Mouse (Mus musculus): Measurements from ENCODE around the gene Magi2. TPM values are rescaled to one million over a fixed set of nuclear protein-coding genes. Genes with fewer than 3 reads are reported as not detected.

Magi2 gene
- polyA plus RNA-seq, 1 experiment from 2014 or later = 8.4 TPM

DNA sequence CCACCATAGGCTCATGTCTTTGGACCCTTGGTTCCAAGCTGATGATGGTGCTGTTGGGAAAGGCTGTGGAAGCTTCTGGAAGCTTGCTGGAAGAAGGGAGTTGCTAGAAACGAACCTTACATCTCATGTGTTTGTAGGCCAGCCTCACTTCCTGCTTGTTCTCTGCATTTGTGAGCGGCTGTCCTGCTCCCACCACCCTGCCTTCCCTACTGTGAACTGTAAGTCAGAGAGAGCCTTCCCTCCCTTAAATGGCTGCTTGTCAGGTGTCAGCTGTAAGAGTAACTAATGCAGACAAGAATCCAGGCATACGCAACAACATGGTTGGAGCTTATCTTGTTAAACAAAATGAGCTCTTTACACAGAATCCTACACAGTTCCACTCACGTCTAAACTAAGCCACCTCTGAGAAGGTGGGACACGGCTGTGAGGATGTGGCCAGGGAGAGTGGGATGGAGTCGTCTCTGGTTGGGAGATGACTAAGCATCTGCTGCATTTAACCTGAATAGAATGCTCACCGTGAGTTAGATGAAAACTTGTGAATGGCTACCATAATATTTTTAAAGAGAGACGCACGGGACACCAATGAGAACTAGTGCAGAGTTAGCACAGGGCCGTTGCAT lies 1442.0 kb downstream of the Magi2 start:
- 92% methylated on average over 10 of the region's 10 CpGs for WGBS
- Histone ChIP-seq H3K4me2 (ENCODE audit: low read length) (no peak overlapping the region), H3K36me3 (ENCODE audit: control insufficient read depth, insufficient read depth, low read length) (no peaks in the 10 kb centered on the region), H3K27me3 (replicated peaks; ENCODE audit: control insufficient read depth, insufficient read depth, low read length) (no peaks in the 10 kb centered on the region), H3K9ac (ENCODE audit: low read length) (no peak overlapping the region), H3K27ac (ENCODE audit: low read depth, low read length) (no peak overlapping the region), H3K4me3 (ENCODE audit: low read depth, low read length) (no peak overlapping the region), H3K9me3 (replicated peaks; ENCODE audit: control insufficient read depth, low read length) (no peaks in the 10 kb centered on the region), H3K4me1 (ENCODE audit: control insufficient read depth, insufficient read depth, low read length) (no peaks in the 10 kb centered on the region)
- ATAC-seq (no peak), DNase-seq (ENCODE audit: low spot score) (no peak)

DNA sequence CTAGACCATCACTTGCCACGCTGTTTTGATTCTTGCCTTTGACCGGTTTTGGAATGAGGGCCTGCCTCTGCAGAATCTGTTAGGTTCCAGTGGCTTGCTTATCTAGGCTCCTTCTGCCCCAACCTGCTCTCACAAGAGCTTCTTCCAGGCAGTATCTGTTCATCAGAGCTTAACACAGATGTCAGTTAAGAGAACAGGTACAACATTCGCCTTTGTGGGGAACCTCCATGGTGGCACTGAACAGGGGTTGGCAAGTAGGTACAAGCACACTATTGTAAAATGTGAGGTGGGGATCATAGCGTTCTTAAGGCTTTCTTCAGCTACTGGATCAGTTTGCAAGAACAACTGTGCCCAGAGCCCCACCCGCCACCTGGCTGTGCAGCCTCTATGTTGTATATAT lies 1442.6 kb downstream of the Magi2 start:
- ATAC-seq (no peak), DNase-seq (ENCODE audit: low spot score) (no peak)
- no peaks in the 10 kb centered on the region for H3K27me3 ChIP-seq (replicated peaks; ENCODE audit: control insufficient read depth, insufficient read depth, low read length)
- H3K27ac ChIP-seq (ENCODE audit: low read depth, low read length) = no peak overlapping the region
- H3K4me2 ChIP-seq (ENCODE audit: low read length) = no peak overlapping the region
- no peaks in the 10 kb centered on the region for H3K4me1 ChIP-seq (ENCODE audit: control insufficient read depth, insufficient read depth, low read length)
- no peaks in the 10 kb centered on the region for H3K9me3 ChIP-seq (replicated peaks; ENCODE audit: control insufficient read depth, low read length)
- no peaks in the 10 kb centered on the region for H3K36me3 ChIP-seq (ENCODE audit: control insufficient read depth, insufficient read depth, low read length)
- H3K4me3 ChIP-seq (ENCODE audit: low read depth, low read length) = no peak overlapping the region
- H3K9ac ChIP-seq (ENCODE audit: low read length) = no peak overlapping the region
- 95% methylated on average over 5 of the region's 5 CpGs for WGBS

DNA sequence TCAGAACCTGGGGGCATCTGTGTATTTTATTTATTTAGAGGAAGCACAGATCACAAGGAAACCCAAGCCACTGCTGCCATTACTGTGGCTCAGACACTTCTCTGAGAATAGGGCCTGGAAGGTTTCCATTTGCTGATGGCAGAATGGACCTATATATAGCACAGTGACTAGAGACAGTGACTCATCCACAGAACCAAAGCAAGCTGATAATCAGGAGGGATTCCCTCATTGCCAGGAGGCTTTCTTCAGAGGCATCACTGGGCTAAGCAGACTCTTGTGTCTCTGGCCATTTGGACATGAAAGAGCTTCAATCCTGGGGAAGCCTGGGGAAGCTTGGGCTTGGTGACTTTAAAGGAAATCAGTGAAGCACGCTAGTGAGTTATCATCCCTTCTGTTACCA lies 1445.0 kb downstream of the Magi2 start:
- H3K4me1 ChIP-seq (ENCODE audit: control insufficient read depth, insufficient read depth, low read length) = peaks cover 7% of the 10 kb centered on the region
- ATAC-seq = no peak
- no peak overlapping the region for H3K4me3 ChIP-seq (ENCODE audit: low read depth, low read length)
- H3K27ac ChIP-seq (ENCODE audit: low read depth, low read length) = no peak overlapping the region
- no peaks in the 10 kb centered on the region for H3K9me3 ChIP-seq (replicated peaks; ENCODE audit: control insufficient read depth, low read length)
- no peaks in the 10 kb centered on the region for H3K36me3 ChIP-seq (ENCODE audit: control insufficient read depth, insufficient read depth, low read length)
- H3K9ac ChIP-seq (ENCODE audit: low read length) = no peak overlapping the region
- WGBS = 50% methylated on average over 1 of the region's 1 CpGs
- no peak for DNase-seq (ENCODE audit: low spot score)
- no peak overlapping the region for H3K4me2 ChIP-seq (ENCODE audit: low read length)
- no peaks in the 10 kb centered on the region for H3K27me3 ChIP-seq (replicated peaks; ENCODE audit: control insufficient read depth, insufficient read depth, low read length)

DNA sequence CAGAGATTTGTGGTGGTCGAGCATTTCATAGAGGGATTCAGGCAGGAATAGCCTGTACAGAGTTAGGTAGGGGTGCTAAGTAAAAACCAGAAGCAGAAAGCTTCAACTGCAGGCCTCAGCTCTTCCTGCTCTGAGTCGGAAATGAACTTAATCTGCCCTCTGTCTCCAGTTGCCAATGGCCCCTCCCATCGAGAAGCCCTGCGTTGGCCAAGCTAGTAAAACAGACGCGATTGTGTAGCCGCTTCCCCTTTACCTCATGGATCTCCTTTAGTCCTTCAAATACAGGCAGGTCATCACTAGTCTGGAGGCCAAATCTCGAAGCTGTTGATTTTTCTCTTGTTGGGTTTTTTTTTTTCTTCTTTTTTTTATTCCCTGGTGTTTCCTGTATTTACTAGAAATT lies 1447.7 kb downstream of the Magi2 start:
- Histone ChIP-seq H3K9me3 (replicated peaks; ENCODE audit: control insufficient read depth, low read length) (no peaks in the 10 kb centered on the region), H3K9ac (ENCODE audit: low read length) (no peak overlapping the region), H3K4me3 (ENCODE audit: low read depth, low read length) (no peak overlapping the region), H3K27ac (ENCODE audit: low read depth, low read length) (no peak overlapping the region), H3K4me1 (ENCODE audit: control insufficient read depth, insufficient read depth, low read length) (peaks cover 9% of the 10 kb centered on the region), H3K27me3 (replicated peaks; ENCODE audit: control insufficient read depth, insufficient read depth, low read length) (no peaks in the 10 kb centered on the region), H3K4me2 (ENCODE audit: low read length) (no peak overlapping the region), H3K36me3 (ENCODE audit: control insufficient read depth, insufficient read depth, low read length) (no peaks in the 10 kb centered on the region)
- no peak for ATAC-seq
- no peak for DNase-seq (ENCODE audit: low spot score)
- 82% methylated on average over 8 of the region's 8 CpGs for WGBS

DNA sequence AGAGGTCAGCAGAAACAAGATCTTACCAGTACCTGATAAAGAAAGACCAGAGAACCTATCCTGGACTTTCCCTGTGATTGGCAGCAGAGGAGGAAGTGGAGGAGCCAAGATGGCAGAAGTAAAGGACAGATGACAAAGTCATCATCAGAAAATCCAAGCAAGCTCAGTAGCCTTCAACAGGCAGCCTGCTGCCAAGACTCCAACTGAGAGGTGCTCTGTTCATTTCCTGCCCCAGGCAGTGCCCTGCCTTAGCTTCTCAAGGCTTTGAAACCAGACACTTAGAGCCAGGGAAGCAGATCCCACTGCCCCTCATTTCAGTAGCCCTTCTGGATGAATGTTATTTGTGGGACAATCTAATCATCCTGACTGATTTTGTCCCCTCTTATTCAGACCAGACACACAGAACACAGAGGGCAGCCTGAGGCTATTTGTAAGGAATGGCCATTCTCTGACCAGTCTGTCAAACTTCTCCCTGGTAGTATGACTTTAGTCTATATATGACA lies 1448.4 kb downstream of the Magi2 start:
- Histone ChIP-seq H3K4me3 (ENCODE audit: low read depth, low read length) (no peak overlapping the region), H3K36me3 (ENCODE audit: control insufficient read depth, insufficient read depth, low read length) (no peaks in the 10 kb centered on the region), H3K27me3 (replicated peaks; ENCODE audit: control insufficient read depth, insufficient read depth, low read length) (no peaks in the 10 kb centered on the region), H3K27ac (ENCODE audit: low read depth, low read length) (no peak overlapping the region), H3K9me3 (replicated peaks; ENCODE audit: control insufficient read depth, low read length) (no peaks in the 10 kb centered on the region), H3K9ac (ENCODE audit: low read length) (no peak overlapping the region), H3K4me1 (ENCODE audit: control insufficient read depth, insufficient read depth, low read length) (peaks cover 9% of the 10 kb centered on the region), H3K4me2 (ENCODE audit: low read length) (no peak overlapping the region)
- DNase-seq (ENCODE audit: low spot score) (no peak), ATAC-seq (no peak)

- WGBS = 14% methylated on average over 7 of the region's 7 CpGs
Observed at GRCm38 (mm10) chr5:20676193-20676871, 1449.5 kb downstream of the Magi2 start.

GRCm38 (mm10) chr5:20677246-20677645 lies 1450.4 kb downstream of the Magi2 start:
- H3K27me3 ChIP-seq (replicated peaks; ENCODE audit: control insufficient read depth, insufficient read depth, low read length) = no peaks in the 10 kb centered on the region
- H3K9ac ChIP-seq (ENCODE audit: low read length) = no peak overlapping the region
- H3K4me3 ChIP-seq (ENCODE audit: low read depth, low read length) = no peak overlapping the region
- no peaks in the 10 kb centered on the region for H3K9me3 ChIP-seq (replicated peaks; ENCODE audit: control insufficient read depth, low read length)
- peak overlapping the region; percentile 23; the same call in 1 of the 2 replicates for H3K27ac ChIP-seq (ENCODE audit: low read depth, low read length)
- H3K4me1 ChIP-seq (ENCODE audit: control insufficient read depth, insufficient read depth, low read length) = peaks cover 9% of the 10 kb centered on the region
- ATAC-seq (no peak), DNase-seq (ENCODE audit: low spot score) (no peak)
- no peaks in the 10 kb centered on the region for H3K36me3 ChIP-seq (ENCODE audit: control insufficient read depth, insufficient read depth, low read length)
- no peak overlapping the region for H3K4me2 ChIP-seq (ENCODE audit: low read length)
- WGBS = 71% methylated on average over 3 of the region's 3 CpGs

More at GRCm38 (mm10) chr5:20676193-20676871, 1449.5 kb downstream of the Magi2 start:
- H3K4me3 ChIP-seq (ENCODE audit: low read depth, low read length) = no peak overlapping the region
- DNase-seq (ENCODE audit: low spot score) = peak; percentile 66
- H3K9me3 ChIP-seq (replicated peaks; ENCODE audit: control insufficient read depth, low read length) = no peaks in the 10 kb centered on the region
- H3K27me3 ChIP-seq (replicated peaks; ENCODE audit: control insufficient read depth, insufficient read depth, low read length) = no peaks in the 10 kb centered on the region
- H3K27ac ChIP-seq (ENCODE audit: low read depth, low read length) = peak overlapping the region; percentile 23; the same call in 1 of the 2 replicates
- H3K9ac ChIP-seq (ENCODE audit: low read length) = no peak overlapping the region
- H3K36me3 ChIP-seq (ENCODE audit: control insufficient read depth, insufficient read depth, low read length) = no peaks in the 10 kb centered on the region
- H3K4me2 ChIP-seq (ENCODE audit: low read length) = no peak overlapping the region
- peak; percentile 67; the same call in 1 of the 2 replicates for ATAC-seq
- peaks cover 9% of the 10 kb centered on the region for H3K4me1 ChIP-seq (ENCODE audit: control insufficient read depth, insufficient read depth, low read length)

GRCm38 (mm10) chr5:20678573-20678972 lies 1451.7 kb downstream of the Magi2 start:
- Histone ChIP-seq H3K27me3 (replicated peaks; ENCODE audit: control insufficient read depth, insufficient read depth, low read length) (no peaks in the 10 kb centered on the region), H3K9ac (ENCODE audit: low read length) (no peak overlapping the region), H3K9me3 (replicated peaks; ENCODE audit: control insufficient read depth, low read length) (no peaks in the 10 kb centered on the region), H3K4me3 (ENCODE audit: low read depth, low read length) (no peak overlapping the region), H3K4me1 (ENCODE audit: control insufficient read depth, insufficient read depth, low read length) (peaks cover 9% of the 10 kb centered on the region), H3K4me2 (ENCODE audit: low read length) (no peak overlapping the region), H3K36me3 (ENCODE audit: control insufficient read depth, insufficient read depth, low read length) (no peaks in the 10 kb centered on the region), H3K27ac (ENCODE audit: low read depth, low read length) (no peak overlapping the region)
- ATAC-seq (no peak), DNase-seq (ENCODE audit: low spot score) (no peak)
- WGBS = 69% methylated on average over 3 of the region's 3 CpGs

DNA sequence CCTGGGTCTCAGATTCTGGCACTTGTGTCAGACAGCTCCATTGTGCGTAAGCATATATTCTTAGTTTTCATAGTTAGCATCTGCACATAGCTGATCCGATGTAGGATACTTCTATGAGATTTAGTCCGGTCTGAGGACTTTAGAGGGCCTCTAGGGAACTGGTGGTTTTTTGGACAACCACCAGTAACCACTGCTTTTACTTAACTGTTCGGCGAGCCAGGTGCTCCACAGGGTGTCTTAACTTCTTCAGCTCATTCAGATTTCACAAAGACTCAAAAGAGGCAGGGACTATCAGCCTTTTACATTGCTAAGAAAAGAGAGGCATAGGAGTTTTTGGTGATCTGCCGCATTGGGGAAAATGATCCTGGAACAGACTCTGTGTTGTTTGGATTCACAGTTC lies 1453.1 kb downstream of the Magi2 start:
- DNase-seq (ENCODE audit: low spot score) = no peak

More for the DNA sequence above, 1453.1 kb downstream of the Magi2 start:
- no peak overlapping the region for H3K4me3 ChIP-seq (ENCODE audit: low read depth, low read length)
- H3K9ac ChIP-seq (ENCODE audit: low read length) = no peak overlapping the region
- H3K27me3 ChIP-seq (replicated peaks; ENCODE audit: control insufficient read depth, insufficient read depth, low read length) = no peaks in the 10 kb centered on the region
- H3K4me2 ChIP-seq (ENCODE audit: low read length) = no peak overlapping the region
- 88% methylated on average over 6 of the region's 6 CpGs for whole genome bisulfite sequencing
- H3K27ac ChIP-seq (ENCODE audit: low read depth, low read length) = no peak overlapping the region
- H3K9me3 ChIP-seq (replicated peaks; ENCODE audit: control insufficient read depth, low read length) = no peaks in the 10 kb centered on the region
- H3K4me1 ChIP-seq (ENCODE audit: control insufficient read depth, insufficient read depth, low read length) = peaks cover 9% of the 10 kb centered on the region
- ATAC-seq = no peak
- no peaks in the 10 kb centered on the region for H3K36me3 ChIP-seq (ENCODE audit: control insufficient read depth, insufficient read depth, low read length)
